Mouse (Mus musculus) heart, postnatal 0 days (tissue): Measurements from ENCODE around the gene Ddn. TPM values are rescaled to one million over a fixed set of nuclear protein-coding genes. Genes with fewer than 3 reads are reported as not detected.
"Not testable (repeated sequence)": the region's sequence is repeated elsewhere in the genome, so short reads cannot be mapped to it uniquely, and the experiment has no call there.

Experiments
- ATAC-seq: fragments of 200-750 bp; cut with Nextera tagmentation; 2 replicates; pipeline ENCODE4 v1.8.0; 2017; ENCODE audit warnings: low read depth, moderate number of reproducible peaks, moderate library complexity; ENCODE audit not compliant: insufficient read depth
- DNase-seq: peaks from one replicate; pipeline ENCODE4 v3.0.0-alpha.2; 2016; ENCODE audit warnings: low spot score
- H3K27ac ChIP-seq: fragments of 300-500 bp; sonication (generic); 2 replicates; pipeline ENCODE4 v1.5.1; 2014; ENCODE audit warnings: low read depth, mild to moderate bottlenecking
- H3K27me3 ChIP-seq: fragments of 300-500 bp; sonication (generic); 2 replicates; pipeline ENCODE4 v1.6.1; 2014; ENCODE audit warnings: low read length, mixed read lengths; ENCODE audit not compliant: control insufficient read depth, insufficient read depth
- H3K36me3 ChIP-seq: fragments of 300-500 bp; sonication (generic); replicated peaks from 2 replicates; pipeline ENCODE4 v1.6.1; 2014; ENCODE audit warnings: low read length, mixed read lengths; ENCODE audit not compliant: control insufficient read depth, insufficient read depth
- H3K4me1 ChIP-seq: fragments of 300-500 bp; sonication (generic); 2 replicates; pipeline ENCODE4 v1.6.1; 2014; ENCODE audit warnings: antibody characterized with exemption; ENCODE audit not compliant: control insufficient read depth, insufficient read depth
- H3K4me2 ChIP-seq: fragments of 300-500 bp; sonication (generic); 2 replicates; pipeline ENCODE4 v1.6.1; 2014; ENCODE audit warnings: low read depth, mild to moderate bottlenecking, low read length, moderate library complexity
- H3K4me3 ChIP-seq: fragments of 300-500 bp; sonication (generic); 2 replicates; pipeline ENCODE4 v1.5.1; 2014; ENCODE audit warnings: low read depth, low read length
- H3K9ac ChIP-seq: fragments of 300-500 bp; sonication (generic); replicated peaks from 2 replicates; pipeline ENCODE4 v1.6.1; 2014; ENCODE audit warnings: low read depth, low read length, mixed read lengths
- H3K9me3 ChIP-seq: fragments of 300-500 bp; sonication (generic); replicated peaks from 2 replicates; pipeline ENCODE4 v1.6.1; 2016; ENCODE audit warnings: low read length; ENCODE audit not compliant: control insufficient read depth
- CTCF ChIP-seq: IDR thresholded peaks from 2 replicates; pipeline ENCODE4 v1.5.1; 2016; ENCODE audit warnings: antibody characterized with exemption, control low read depth, low read depth
- EP300 ChIP-seq: IDR thresholded peaks from 2 replicates; pipeline ENCODE4 v1.6.1; 2016; ENCODE audit warnings: antibody characterized with exemption, low read depth
- WGBS: fragments of 180-500 bp; shearing (Covaris S2); extraction: QIAGEN DNeasy Blood & Tissue Kit; methylation state at CpG from one replicate; pipeline ENCODE4 v1.1.7; 2014; 5-methylcytosine and 5-hydroxymethylcytosine counted together
- polyA plus RNA-seq: library from polyadenylated mRNA; unstranded; fragments of >200 nt; fragmentation: Nextera tagmentation; extraction: Ambion mirVana; gene quantifications from 2 replicates; pipeline ENCODE4 v1.2.1, GENCODE M21; 2015
- total RNA-seq: library from RNA; depleted of rRNA; stranded (reverse); fragments of >200 nt; gene quantifications from 2 replicates; pipeline ENCODE4 v1.2.3, GENCODE M21; 2014; ENCODE audit warnings: low replicate concordance

The Ddn gene
- total and polyA plus RNA-seq, 2 experiments from 2014 or later, result 0.11 to 1.4 TPM

GRCm38 (mm10) chr15:98820937-98821336 lies 11.6 kb upstream of the Ddn start:
- no peak for TF ChIP-seq EP300
- TF ChIP-seq CTCF, result no peak
- H3K4me1 ChIP-seq, result peaks cover 3% of the 10 kb centered on the region; the same call in 1 of the 2 replicates
- DNase-seq (no peak), ATAC-seq (peak; percentile 39; the same call in 1 of the 2 replicates)
- H3K36me3 ChIP-seq, result peaks cover 59% of the 10 kb centered on the region
- no peak overlapping the region for H3K4me2 ChIP-seq
- no peak overlapping the region for H3K9ac ChIP-seq
- 60% methylated on average over 4 of the region's 4 CpGs for WGBS
- H3K27me3 ChIP-seq, result no peaks in the 10 kb centered on the region
- H3K9me3 ChIP-seq, result no peaks in the 10 kb centered on the region
- H3K27ac ChIP-seq, result peak overlapping the region; percentile 27; the same call in 1 of the 2 replicates
- H3K4me3 ChIP-seq, result no peak overlapping the region

GRCm38 (mm10) chr15:98818171-98818570 lies 8.9 kb upstream of the Ddn start:
- Histone ChIP-seq H3K27me3 (no peaks in the 10 kb centered on the region), H3K4me2 (no peak overlapping the region), H3K9ac (no peak overlapping the region), H3K36me3 (peaks cover 61% of the 10 kb centered on the region), H3K27ac (no peak overlapping the region), H3K9me3 (no peaks in the 10 kb centered on the region), H3K4me1 (peaks cover 3% of the 10 kb centered on the region; the same call in 1 of the 2 replicates), H3K4me3 (no peak overlapping the region)
- ATAC-seq (no peak), DNase-seq (no peak)
- TF ChIP-seq EP300 (no peak), CTCF (no peak)
- WGBS, result 89% methylated on average over 7 of the region's 7 CpGs

GRCm38 (mm10) chr15:98812741-98813424 lies 3.6 kb upstream of the Ddn start:
- H3K4me3 ChIP-seq, result no peak overlapping the region
- H3K9ac ChIP-seq, result no peak overlapping the region
- H3K27ac ChIP-seq, result no peak overlapping the region
- 88% methylated on average over 20 of the region's 20 CpGs for WGBS
- H3K27me3 ChIP-seq, result peaks cover 14% of the 10 kb centered on the region
- H3K9me3 ChIP-seq, result no peaks in the 10 kb centered on the region
- no peak overlapping the region for H3K4me2 ChIP-seq
- DNase-seq (no peak), ATAC-seq (no peak)
- peaks cover 58% of the 10 kb centered on the region for H3K36me3 ChIP-seq
- peaks cover 12% of the 10 kb centered on the region for H3K4me1 ChIP-seq
- no peak for TF ChIP-seq CTCF
- TF ChIP-seq EP300, result no peak

- H3K9me3 ChIP-seq, H3K27ac ChIP-seq, ATAC-seq, H3K4me2 ChIP-seq, H3K9ac ChIP-seq, DNase-seq, H3K4me3 ChIP-seq: not testable (repeated sequence)
- peaks cover 40% of the 10 kb centered on the region for H3K36me3 ChIP-seq
- peaks cover 41% of the 10 kb centered on the region for H3K27me3 ChIP-seq
- 73% methylated on average over 6 of the region's 6 CpGs for WGBS
- H3K4me1 ChIP-seq, result peaks cover 28% of the 10 kb centered on the region
These were observed 922 bp upstream of the Ddn start for GRCm38 (mm10) chr15:98810212-98810611.

- Histone ChIP-seq H3K27ac (no peak overlapping the region), H3K4me3 (peak overlapping the region; percentile 43)
- WGBS, result 14% methylated on average over 6 of the region's 6 CpGs
These were observed 597 bp downstream of the Ddn start for GRCm38 (mm10) chr15:98808651-98809134.

More at GRCm38 (mm10) chr15:98808651-98809134, 597 bp downstream of the Ddn start:
- Histone ChIP-seq H3K4me1 (peaks cover 28% of the 10 kb centered on the region), H3K4me2 (peak overlapping the region; percentile 68), H3K9me3 (no peaks in the 10 kb centered on the region), H3K27me3 (peaks cover 53% of the 10 kb centered on the region), H3K36me3 (peaks cover 25% of the 10 kb centered on the region), H3K9ac (0 out of 2 replicates have a peak overlapping the region, but pooled peaks have one; percentile 15)
- DNase-seq (no peak), ATAC-seq (no peak)
- TF ChIP-seq CTCF (no peak), EP300 (no peak)
